Mouse (Mus musculus) limb, embryonic 10.5 days (tissue): ENCODE results near the gene 2310011J03Rik. TPM values are rescaled to one million over a fixed set of nuclear protein-coding genes. Genes with fewer than 3 reads are reported as not detected.

ENCODE experiments used
- DNase-seq: peaks from one replicate; pipeline ENCODE4 v3.0.0-alpha.2; 2017; ENCODE audit warnings: low spot score
- H3K27ac ChIP-seq: fragments of 300-500 bp; sonication (generic); 2 replicates; pipeline ENCODE4 v1.5.1; 2016; ENCODE audit warnings: mild to moderate bottlenecking
- H3K27me3 ChIP-seq: fragments of 300-500 bp; sonication (generic); 2 replicates; pipeline ENCODE4 v1.6.1; 2016; ENCODE audit warnings: low read depth, mild to moderate bottlenecking; ENCODE audit not compliant: poor library complexity, severe bottlenecking
- H3K36me3 ChIP-seq: fragments of 300-500 bp; sonication (generic); 2 replicates; pipeline ENCODE4 v1.6.1; 2016; ENCODE audit warnings: mild to moderate bottlenecking, moderate library complexity
- H3K4me1 ChIP-seq: fragments of 300-500 bp; sonication (generic); 2 replicates; pipeline ENCODE4 v1.6.1; 2016
- H3K4me3 ChIP-seq: fragments of 300-500 bp; sonication (generic); 2 replicates; pipeline ENCODE4 v1.5.1; 2016; ENCODE audit warnings: mild to moderate bottlenecking, moderate library complexity
- H3K9me3 ChIP-seq: fragments of 300-500 bp; sonication (generic); replicated peaks from 2 replicates; pipeline ENCODE4 v1.6.1; 2016; ENCODE audit warnings: mild to moderate bottlenecking
- WGBS: fragments of 180-500 bp; shearing (Covaris S2); methylation state at CpG from one replicate; pipeline ENCODE4 v1.1.7; 2016; 5-methylcytosine and 5-hydroxymethylcytosine counted together
- polyA plus RNA-seq: library from polyadenylated mRNA; unstranded; fragments of >200 nt; fragmentation: Nextera tagmentation; extraction: Ambion mirVana; gene quantifications from 2 replicates; pipeline ENCODE4 v1.2.1, GENCODE M21; 2016

2310011J03Rik gene
- polyA plus RNA-seq, 1 experiment from 2014 or later, result 58.2 TPM

GRCm38 (mm10) chr10:80322811-80323211 lies 2.5 kb upstream of the 2310011J03Rik start:
- peak overlapping the region; percentile 84 for H3K27ac ChIP-seq
- H3K4me1 ChIP-seq, result peaks cover 53% of the 10 kb centered on the region
- H3K9me3 ChIP-seq, result no peaks in the 10 kb centered on the region
- peak; percentile 66 for DNase-seq
- H3K36me3 ChIP-seq, result peaks cover 16% of the 10 kb centered on the region
- WGBS, result 8% methylated on average over 28 of the region's 28 CpGs
- H3K27me3 ChIP-seq, result peaks cover 55% of the 10 kb centered on the region
- H3K4me3 ChIP-seq, result peak overlapping the region; percentile 69

GRCm38 (mm10) chr10:80321670-80322581 lies 1.6 kb upstream of the 2310011J03Rik start:
- H3K4me3 ChIP-seq, result peak overlapping the region; percentile 69
- H3K27ac ChIP-seq, result peak overlapping the region; percentile 84
- H3K4me1 ChIP-seq, result peaks cover 55% of the 10 kb centered on the region
- DNase-seq, result no peak
- peaks cover 58% of the 10 kb centered on the region for H3K27me3 ChIP-seq
- no peaks in the 10 kb centered on the region for H3K9me3 ChIP-seq
- WGBS, result 90% methylated on average over 21 of the region's 21 CpGs
- peaks cover 22% of the 10 kb centered on the region for H3K36me3 ChIP-seq

GRCm38 (mm10) chr10:80321014-80321669 lies 805 bp upstream of the 2310011J03Rik start:
- H3K4me1 ChIP-seq, result peaks cover 62% of the 10 kb centered on the region
- H3K27me3 ChIP-seq, result peaks cover 60% of the 10 kb centered on the region
- H3K27ac ChIP-seq, result peak overlapping the region; percentile 19; the same call in 1 of the 2 replicates
- no peaks in the 10 kb centered on the region for H3K9me3 ChIP-seq
- DNase-seq, result no peak
- H3K36me3 ChIP-seq, result peaks cover 22% of the 10 kb centered on the region
- H3K4me3 ChIP-seq, result peak overlapping the region; percentile 69
- 73% methylated on average over 6 of the region's 6 CpGs for WGBS

GRCm38 (mm10) chr10:80317011-80317410 lies 3.3 kb downstream of the 2310011J03Rik start:
- H3K4me3 ChIP-seq, result no peak overlapping the region
- DNase-seq, result no peak
- peaks cover 68% of the 10 kb centered on the region for H3K27me3 ChIP-seq
- no peak overlapping the region for H3K27ac ChIP-seq
- WGBS, result 58% methylated on average over 10 of the region's 10 CpGs
- peaks cover 22% of the 10 kb centered on the region for H3K36me3 ChIP-seq
- peaks cover 57% of the 10 kb centered on the region for H3K4me1 ChIP-seq
- H3K9me3 ChIP-seq, result no peaks in the 10 kb centered on the region

- peaks cover 72% of the 10 kb centered on the region for H3K27me3 ChIP-seq
- peaks cover 22% of the 10 kb centered on the region for H3K36me3 ChIP-seq
- peak overlapping the region; percentile 25; the same call in 1 of the 2 replicates for H3K4me3 ChIP-seq
- no peak for DNase-seq
- H3K4me1 ChIP-seq, result peaks cover 52% of the 10 kb centered on the region
- no peaks in the 10 kb centered on the region for H3K9me3 ChIP-seq
- 29% methylated on average over 11 of the region's 11 CpGs for WGBS
- H3K27ac ChIP-seq, result no peak overlapping the region
These were observed 4.0 kb downstream of the 2310011J03Rik start for GRCm38 (mm10) chr10:80316359-80316781.

- Histone ChIP-seq H3K27ac (peak overlapping the region; percentile 27; the same call in 1 of the 2 replicates), H3K27me3 (peaks cover 83% of the 10 kb centered on the region), H3K4me3 (peak overlapping the region; percentile 25), H3K36me3 (peaks cover 22% of the 10 kb centered on the region), H3K4me1 (peaks cover 45% of the 10 kb centered on the region), H3K9me3 (no peaks in the 10 kb centered on the region)
- no peak for DNase-seq
- 48% methylated on average over 27 of the region's 27 CpGs for WGBS
These were observed 5.0 kb downstream of the 2310011J03Rik start for GRCm38 (mm10) chr10:80315315-80315714.

- H3K36me3 ChIP-seq, result peaks cover 22% of the 10 kb centered on the region
- H3K27ac ChIP-seq, result peak overlapping the region; percentile 27; the same call in 1 of the 2 replicates
- DNase-seq, result no peak
- H3K4me3 ChIP-seq, result peak overlapping the region; percentile 25; the same call in 1 of the 2 replicates
- WGBS, result 50% methylated on average over 16 of the region's 16 CpGs
- no peaks in the 10 kb centered on the region for H3K9me3 ChIP-seq
- peaks cover 91% of the 10 kb centered on the region for H3K27me3 ChIP-seq
- H3K4me1 ChIP-seq, result peaks cover 40% of the 10 kb centered on the region
These were observed 5.8 kb downstream of the 2310011J03Rik start for GRCm38 (mm10) chr10:80314494-80315001.

GRCm38 (mm10) chr10:80313627-80314201 lies 6.6 kb downstream of the 2310011J03Rik start:
- no peak for DNase-seq
- no peak overlapping the region for H3K27ac ChIP-seq
- no peaks in the 10 kb centered on the region for H3K9me3 ChIP-seq
- H3K4me3 ChIP-seq, result no peak overlapping the region; the same call in 1 of the 2 replicates
- H3K27me3 ChIP-seq, result peaks cover 99% of the 10 kb centered on the region
- WGBS, result 46% methylated on average over 20 of the region's 20 CpGs
- H3K36me3 ChIP-seq, result peaks cover 15% of the 10 kb centered on the region
- H3K4me1 ChIP-seq, result peaks cover 32% of the 10 kb centered on the region

- DNase-seq, result no peak
- Histone ChIP-seq H3K36me3 (peaks cover 6% of the 10 kb centered on the region), H3K27ac (no peak overlapping the region), H3K9me3 (no peaks in the 10 kb centered on the region), H3K4me3 (no peak overlapping the region), H3K4me1 (peaks cover 31% of the 10 kb centered on the region), H3K27me3 (peaks cover 100% of the 10 kb centered on the region)
- WGBS, result 65% methylated on average over 54 of the region's 54 CpGs
These were observed 7.5 kb downstream of the 2310011J03Rik start for GRCm38 (mm10) chr10:80312586-80313504.

GRCm38 (mm10) chr10:80311560-80311959 lies 8.8 kb downstream of the 2310011J03Rik start:
- DNase-seq, result no peak
- 81% methylated on average over 16 of the region's 16 CpGs for WGBS
- Histone ChIP-seq H3K36me3 (no peaks in the 10 kb centered on the region; the same call in 1 of the 2 replicates), H3K4me3 (no peak overlapping the region), H3K27me3 (peaks cover 100% of the 10 kb centered on the region), H3K9me3 (no peaks in the 10 kb centered on the region), H3K4me1 (peaks cover 26% of the 10 kb centered on the region), H3K27ac (0 out of 2 replicates have a peak overlapping the region, but pooled peaks have one; percentile 14)

GRCm38 (mm10) chr10:80304862-80305261 lies 15.5 kb downstream of the 2310011J03Rik start:
- H3K27me3 ChIP-seq, result peaks cover 100% of the 10 kb centered on the region
- H3K27ac ChIP-seq, result no peak overlapping the region
- peaks cover 3% of the 10 kb centered on the region; the same call in 1 of the 2 replicates for H3K36me3 ChIP-seq
- no peaks in the 10 kb centered on the region for H3K9me3 ChIP-seq
- peak overlapping the region; percentile 32 for H3K4me3 ChIP-seq
- DNase-seq, result no peak
- WGBS, result 12% methylated on average over 25 of the region's 25 CpGs
- H3K4me1 ChIP-seq, result peaks cover 17% of the 10 kb centered on the region
